Mouse (Mus musculus) left cerebral cortex, adult 11 months (tissue): ENCODE data around the gene Zfp760.
"Not testable (repeated sequence)": the region's sequence is repeated elsewhere in the genome, so short reads cannot be mapped to it uniquely, and the experiment has no call there.

Experiments
- DNase-seq: peaks from one replicate; pipeline ENCODE4 v3.0.0; 2022; ENCODE audit warnings: low spot score

Zfp760 gene

GRCm38 (mm10) chr17:21707343-21707996 is at the start of gene Zfp760:
Gene Zfp760 (plus strand): TSS chr17:21707741.
- peak; percentile 76 for DNase-seq

GRCm38 (mm10) chr17:21678826-21679225 is 28.7 kb upstream of the Zfp760 start:
- DNase-seq = not testable (repeated sequence)

- peak; percentile 79 for DNase-seq
Observed at GRCm38 (mm10) chr17:21679273-21680018, 28.1 kb upstream of the Zfp760 start.

- not testable (repeated sequence) for DNase-seq
Observed at GRCm38 (mm10) chr17:21680019-21680376, 27.5 kb upstream of the Zfp760 start.

GRCm38 (mm10) chr17:21691560-21691959 is 16.0 kb upstream of the Zfp760 start, which contains the start of gene Gm10226:
Gene Gm10226 (plus strand): TSS chr17:21691860.
- DNase-seq = no peak

GRCm38 (mm10) chr17:21693342-21693741 is 14.2 kb upstream of the Zfp760 start:
- no peak for DNase-seq

- DNase-seq = no peak
Observed at GRCm38 (mm10) chr17:21696073-21696472, 11.5 kb upstream of the Zfp760 start.

- DNase-seq = no peak
Observed at GRCm38 (mm10) chr17:21702281-21703240, 5.0 kb upstream of the Zfp760 start.

GRCm38 (mm10) chr17:21703414-21703813 is 4.1 kb upstream of the Zfp760 start:
- DNase-seq = no peak

- no peak for DNase-seq
Observed at GRCm38 (mm10) chr17:21708401-21708800, 860 bp downstream of the Zfp760 start.

- not testable (repeated sequence) for DNase-seq
Observed at GRCm38 (mm10) chr17:21730495-21730894, 23.0 kb downstream of the Zfp760 start, which contains the start of gene Zfp229. Gene Zfp229 (plus strand): TSS chr17:21730795.

GRCm38 (mm10) chr17:21733049-21733448 is 25.5 kb downstream of the Zfp760 start:
- no peak for DNase-seq

- DNase-seq = peak; percentile 22
Observed at GRCm38 (mm10) chr17:21733529-21734031, 26.0 kb downstream of the Zfp760 start.

GRCm38 (mm10) chr17:21752791-21753190 is 45.2 kb downstream of the Zfp760 start:
- no peak for DNase-seq

- no peak for DNase-seq
Observed at GRCm38 (mm10) chr17:21753342-21754208, 46.0 kb downstream of the Zfp760 start.

GRCm38 (mm10) chr17:21770336-21770735 is 62.8 kb downstream of the Zfp760 start:
- DNase-seq = no peak
